Mouse (Mus musculus): ENCODE results near the gene Crip1. TPM values are rescaled to one million over a fixed set of nuclear protein-coding genes. Genes with fewer than 3 reads are reported as not detected.

Crip1 gene
- total and polyA plus RNA-seq, 3 experiments = 31.5 to 897 (median 143) TPM

DNA sequence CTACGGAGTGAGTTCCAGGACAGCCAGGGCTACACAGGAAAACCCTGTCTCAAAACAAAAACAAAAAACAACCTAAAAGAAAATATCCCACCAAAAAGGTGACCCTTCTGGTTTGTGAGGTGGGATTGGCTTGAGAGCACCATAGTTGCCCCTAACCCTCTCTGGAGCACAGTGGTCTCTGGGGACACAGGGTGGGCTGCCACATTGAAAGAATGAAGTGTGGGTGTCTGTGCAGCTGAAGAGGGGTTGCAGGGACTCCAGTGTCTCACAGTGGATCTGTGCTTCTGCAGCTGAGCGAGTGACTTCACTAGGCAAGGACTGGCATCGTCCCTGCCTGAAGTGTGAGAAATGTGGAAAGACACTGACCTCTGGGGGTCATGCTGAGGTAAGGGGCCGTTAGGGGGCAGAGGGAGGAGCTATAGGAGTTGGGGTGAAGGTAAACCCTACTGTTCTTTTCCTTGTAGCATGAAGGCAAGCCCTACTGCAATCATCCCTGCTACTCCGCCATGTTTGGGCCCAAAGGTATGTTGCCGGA is 6.9 kb downstream of the Crip1 start:
- Histone ChIP-seq H3K36me3 (replicated peaks) (peaks cover 27% of the 10 kb centered on the region), H3K9me3 (replicated peaks) (no peaks in the 10 kb centered on the region), H3K4me3 (ENCODE audit: low read depth, low read length) (peak overlapping the region; percentile 75; the same call in 1 of the 2 replicates), H3K27me3 (ENCODE audit: insufficient read depth, low read length) (peaks cover 20% of the 10 kb centered on the region), H3K4me1 (ENCODE audit: insufficient read depth, low read depth, low read length) (peaks cover 89% of the 10 kb centered on the region)
- TF ChIP-seq GATA1 (IDR thresholded peaks at IDR 0.05; ENCODE audit: borderline replicate concordance, low read length) (no peak), TAL1 (conservative IDR thresholded peaks at IDR 0.05; ENCODE audit: low read depth, low read length) (no peak), CTCF (IDR thresholded peaks at IDR 0.05; ENCODE audit: low read depth, low read length) (no peak), GATA2 (IDR thresholded peaks at IDR 0.05; ENCODE audit: borderline replicate concordance, low read depth, low read length) (no peak), POLR2AphosphoS5 (IDR thresholded peaks at IDR 0.05; ENCODE audit: insufficient replicate concordance, low read depth, low read length) (no peak)
- DNase-seq (ENCODE audit: low spot score) (no peak), ATAC-seq (ENCODE audit: extremely low read depth, insufficient number of reproducible peaks, low FRiP score, poor library complexity, severe bottlenecking) (no peak)

DNA sequence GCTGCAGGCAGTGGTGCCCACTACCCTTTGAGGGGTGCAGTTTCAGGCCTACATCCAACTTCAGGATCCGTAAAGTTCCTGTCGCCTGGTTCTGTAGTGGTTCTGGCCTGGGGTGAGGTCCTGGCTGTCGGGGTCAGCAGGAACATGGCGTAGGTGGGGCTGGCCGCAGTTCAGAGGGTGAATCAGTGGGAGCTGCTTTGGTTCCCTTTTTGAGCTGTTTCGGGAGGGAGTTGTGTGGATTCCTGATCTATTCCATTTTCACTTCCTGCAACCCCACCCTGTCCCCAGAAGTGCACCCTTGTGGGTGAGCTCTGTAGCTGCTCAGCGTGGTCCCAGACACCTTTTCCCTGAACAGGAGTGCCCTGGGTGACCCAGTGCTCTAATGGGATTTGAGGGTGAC is 7.9 kb downstream of the Crip1 start:
- Histone ChIP-seq H3K27me3 (ENCODE audit: insufficient read depth, low read length) (peaks cover 20% of the 10 kb centered on the region), H3K4me1 (ENCODE audit: insufficient read depth, low read depth, low read length) (peaks cover 80% of the 10 kb centered on the region), H3K4me3 (ENCODE audit: low read depth, low read length) (no peak overlapping the region), H3K9me3 (replicated peaks) (no peaks in the 10 kb centered on the region), H3K36me3 (replicated peaks) (peaks cover 32% of the 10 kb centered on the region)
- TF ChIP-seq GATA1 (IDR thresholded peaks at IDR 0.05; ENCODE audit: borderline replicate concordance, low read length) (no peak), POLR2AphosphoS5 (IDR thresholded peaks at IDR 0.05; ENCODE audit: insufficient replicate concordance, low read depth, low read length) (no peak), CTCF (IDR thresholded peaks at IDR 0.05; ENCODE audit: low read depth, low read length) (no peak), TAL1 (conservative IDR thresholded peaks at IDR 0.05; ENCODE audit: low read depth, low read length) (no peak), GATA2 (IDR thresholded peaks at IDR 0.05; ENCODE audit: borderline replicate concordance, low read depth, low read length) (no peak)
- DNase-seq (ENCODE audit: low spot score) (no peak), ATAC-seq (ENCODE audit: extremely low read depth, insufficient number of reproducible peaks, low FRiP score, poor library complexity, severe bottlenecking) (no peak)

DNA sequence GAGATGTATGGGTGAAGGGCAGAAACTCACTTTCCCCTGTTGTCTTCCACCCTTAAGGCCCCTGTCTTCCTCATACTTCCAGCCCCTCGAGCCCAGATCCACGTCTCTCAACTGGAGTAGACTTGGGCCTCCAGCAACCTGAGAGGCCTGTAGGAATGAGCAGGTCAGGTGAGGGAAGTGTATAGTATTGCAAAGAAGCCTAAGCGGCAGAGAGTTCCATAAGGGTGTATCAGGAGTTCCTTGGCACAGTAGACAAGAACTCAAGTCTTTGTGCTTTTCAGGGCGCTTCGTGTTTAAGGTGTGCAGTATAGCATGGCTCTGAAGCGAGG is 8.6 kb downstream of the Crip1 start:
- Histone ChIP-seq H3K4me3 (ENCODE audit: low read depth, low read length) (peak overlapping the region; percentile 75), H3K36me3 (replicated peaks) (peaks cover 39% of the 10 kb centered on the region), H3K27me3 (ENCODE audit: insufficient read depth, low read length) (peaks cover 18% of the 10 kb centered on the region), H3K9me3 (replicated peaks) (no peaks in the 10 kb centered on the region), H3K4me1 (ENCODE audit: insufficient read depth, low read depth, low read length) (peaks cover 72% of the 10 kb centered on the region)
- DNase-seq (ENCODE audit: low spot score) (no peak), ATAC-seq (ENCODE audit: extremely low read depth, insufficient number of reproducible peaks, low FRiP score, poor library complexity, severe bottlenecking) (no peak)
- TF ChIP-seq CTCF (IDR thresholded peaks at IDR 0.05; ENCODE audit: low read depth, low read length) (no peak), GATA2 (IDR thresholded peaks at IDR 0.05; ENCODE audit: borderline replicate concordance, low read depth, low read length) (no peak), TAL1 (conservative IDR thresholded peaks at IDR 0.05; ENCODE audit: low read depth, low read length) (no peak), POLR2AphosphoS5 (IDR thresholded peaks at IDR 0.05; ENCODE audit: insufficient replicate concordance, low read depth, low read length) (no peak), GATA1 (IDR thresholded peaks at IDR 0.05; ENCODE audit: borderline replicate concordance, low read length) (no peak)

DNA sequence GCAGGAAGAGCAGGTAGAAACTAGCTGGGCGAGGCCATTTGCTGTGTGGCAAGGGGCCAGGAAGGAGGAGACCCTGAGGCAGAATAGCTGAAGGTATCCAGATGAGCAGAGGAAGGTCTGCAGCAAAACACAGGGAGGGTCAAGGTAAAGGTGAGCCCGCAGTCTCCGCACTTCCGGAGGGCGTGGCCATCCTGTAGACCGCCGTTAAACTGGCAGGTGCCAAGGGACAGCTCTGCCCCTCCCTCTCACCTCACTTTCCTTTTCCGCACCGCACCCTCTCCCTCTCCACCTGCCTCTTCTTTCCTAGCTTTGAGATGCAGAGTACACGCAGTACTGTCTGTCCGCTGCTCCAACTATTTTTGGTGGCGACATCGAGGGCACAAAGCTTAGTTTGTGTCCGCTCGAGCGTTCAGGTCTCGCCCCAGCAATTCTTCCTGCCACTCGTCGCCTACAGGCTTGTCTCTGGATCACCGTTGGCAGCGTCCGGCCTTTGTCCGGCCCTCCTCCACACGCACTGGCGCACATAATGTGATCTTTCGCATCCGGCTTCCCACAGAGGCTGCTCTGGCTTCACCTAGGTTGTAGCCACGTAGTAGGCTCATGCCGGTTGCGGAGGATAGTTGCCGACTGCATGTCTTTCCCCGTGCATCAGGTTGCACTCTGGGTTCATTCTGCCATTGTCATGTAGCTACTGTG is 9.1 kb downstream of the Crip1 start:
- ATAC-seq (ENCODE audit: extremely low read depth, insufficient number of reproducible peaks, low FRiP score, poor library complexity, severe bottlenecking) (0 out of 2 replicates have a peak, but pooled peaks have one; percentile 0), DNase-seq (ENCODE audit: low spot score) (no peak)
- Histone ChIP-seq H3K9me3 (replicated peaks) (no peaks in the 10 kb centered on the region), H3K36me3 (replicated peaks) (peaks cover 45% of the 10 kb centered on the region), H3K4me3 (ENCODE audit: low read depth, low read length) (peak overlapping the region; percentile 75), H3K27me3 (ENCODE audit: insufficient read depth, low read length) (peaks cover 14% of the 10 kb centered on the region), H3K4me1 (ENCODE audit: insufficient read depth, low read depth, low read length) (peaks cover 68% of the 10 kb centered on the region)
- TF ChIP-seq CTCF (IDR thresholded peaks at IDR 0.05; ENCODE audit: low read depth, low read length) (no peak), GATA1 (IDR thresholded peaks at IDR 0.05; ENCODE audit: borderline replicate concordance, low read length) (no peak), POLR2AphosphoS5 (IDR thresholded peaks at IDR 0.05; ENCODE audit: insufficient replicate concordance, low read depth, low read length) (no peak), GATA2 (IDR thresholded peaks at IDR 0.05; ENCODE audit: borderline replicate concordance, low read depth, low read length) (no peak), TAL1 (conservative IDR thresholded peaks at IDR 0.05; ENCODE audit: low read depth, low read length) (no peak)

DNA sequence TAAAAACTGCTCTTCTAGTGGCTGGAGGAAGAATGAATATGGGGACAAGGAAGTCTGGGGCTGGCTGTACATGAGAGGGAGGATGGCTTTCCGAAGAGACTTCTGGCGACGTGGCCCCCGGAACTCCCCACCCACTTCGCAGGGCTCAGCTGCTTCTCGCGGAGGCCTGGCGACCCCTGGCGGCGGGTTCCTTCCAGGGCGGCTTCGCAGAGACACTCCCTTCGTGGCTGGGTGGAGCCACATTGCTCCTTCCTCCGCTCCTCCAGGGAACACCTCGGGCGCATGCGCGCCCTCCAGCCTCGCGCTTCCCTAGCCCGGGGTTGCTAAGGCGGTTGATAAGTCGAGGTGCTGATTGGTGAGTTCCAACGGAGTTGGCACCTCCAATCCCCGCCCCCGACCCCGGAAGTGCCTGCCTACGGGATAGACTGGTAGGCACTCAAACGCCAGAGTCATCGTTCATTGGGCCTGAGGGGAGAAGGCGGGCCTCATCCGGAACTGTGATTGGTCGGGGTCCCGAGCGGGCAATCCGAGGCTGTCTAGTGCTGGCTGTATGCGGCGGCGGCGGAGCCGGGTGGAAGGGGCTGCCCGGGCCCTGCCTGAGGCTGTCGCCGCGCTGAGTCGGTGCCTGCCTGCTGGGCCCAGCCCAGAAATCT is 9.9 kb downstream of the Crip1 start, which contains the start of gene Tedc1:
TSS of gene Tedc1 (plus strand) at position 535 of the 653 bp plus-strand sequence.
- DNase-seq (ENCODE audit: low spot score) (peak; percentile 100), ATAC-seq (ENCODE audit: extremely low read depth, insufficient number of reproducible peaks, low FRiP score, poor library complexity, severe bottlenecking) (peak; percentile 81)
- no peaks in the 10 kb centered on the region for H3K9me3 ChIP-seq (replicated peaks)
- H3K27me3 ChIP-seq (ENCODE audit: insufficient read depth, low read length) = peaks cover 7% of the 10 kb centered on the region; the same call in 1 of the 2 replicates
- peak within 1 kb of the TSS; percentile 75 for H3K4me3 ChIP-seq (ENCODE audit: low read depth, low read length)
- H3K4me1 ChIP-seq (ENCODE audit: insufficient read depth, low read depth, low read length) = peaks cover 61% of the 10 kb centered on the region
- TF ChIP-seq CTCF (IDR thresholded peaks at IDR 0.05; ENCODE audit: low read depth, low read length) = peak; percentile 87
- no peak for TF ChIP-seq GATA1 (IDR thresholded peaks at IDR 0.05; ENCODE audit: borderline replicate concordance, low read length)
- no peak for TF ChIP-seq TAL1 (conservative IDR thresholded peaks at IDR 0.05; ENCODE audit: low read depth, low read length)
- TF ChIP-seq POLR2AphosphoS5 (IDR thresholded peaks at IDR 0.05; ENCODE audit: insufficient replicate concordance, low read depth, low read length) = no peak
- TF ChIP-seq GATA2 (IDR thresholded peaks at IDR 0.05; ENCODE audit: borderline replicate concordance, low read depth, low read length) = no peak
- H3K36me3 ChIP-seq (replicated peaks) = peaks cover 52% of the 10 kb centered on the region

DNA sequence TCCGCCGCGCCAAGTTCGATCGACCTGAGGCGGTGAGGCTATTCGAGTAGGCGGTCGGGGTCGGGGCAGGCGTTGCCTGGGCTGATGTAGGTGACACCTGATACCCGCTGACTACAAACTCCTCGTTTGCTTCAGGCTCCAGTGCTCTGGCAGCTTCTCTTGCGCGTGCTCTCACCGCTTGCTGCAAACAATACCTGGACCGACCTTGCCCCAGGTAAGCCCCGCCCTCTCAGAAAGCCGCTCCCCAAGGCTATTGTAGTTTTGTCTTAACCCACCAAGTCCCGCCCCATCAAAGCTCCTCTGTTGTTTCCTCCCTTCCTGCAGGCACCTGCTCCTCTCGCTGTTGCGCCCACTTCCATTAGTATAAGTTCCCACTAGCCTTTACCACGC is 10.4 kb downstream of the Crip1 start:
- Histone ChIP-seq H3K27me3 (ENCODE audit: insufficient read depth, low read length) (peaks cover 2% of the 10 kb centered on the region; the same call in 1 of the 2 replicates), H3K4me1 (ENCODE audit: insufficient read depth, low read depth, low read length) (peaks cover 55% of the 10 kb centered on the region), H3K9me3 (replicated peaks) (no peaks in the 10 kb centered on the region), H3K4me3 (ENCODE audit: low read depth, low read length) (peak overlapping the region; percentile 75), H3K36me3 (replicated peaks) (peaks cover 58% of the 10 kb centered on the region)
- ATAC-seq (ENCODE audit: extremely low read depth, insufficient number of reproducible peaks, low FRiP score, poor library complexity, severe bottlenecking) (no peak), DNase-seq (ENCODE audit: low spot score) (peak; percentile 55)
- TF ChIP-seq TAL1 (conservative IDR thresholded peaks at IDR 0.05; ENCODE audit: low read depth, low read length) = no peak
- TF ChIP-seq CTCF (IDR thresholded peaks at IDR 0.05; ENCODE audit: low read depth, low read length) = no peak
- no peak for TF ChIP-seq POLR2AphosphoS5 (IDR thresholded peaks at IDR 0.05; ENCODE audit: insufficient replicate concordance, low read depth, low read length)
- no peak for TF ChIP-seq GATA1 (IDR thresholded peaks at IDR 0.05; ENCODE audit: borderline replicate concordance, low read length)
- TF ChIP-seq GATA2 (IDR thresholded peaks at IDR 0.05; ENCODE audit: borderline replicate concordance, low read depth, low read length) = no peak
